Mouse (Mus musculus): ENCODE data around the gene Pex14. TPM values are rescaled to one million over a fixed set of nuclear protein-coding genes. Genes with fewer than 3 reads are reported as not detected.

Gene Pex14
- polyA plus RNA-seq, 1 experiment from 2014 or later: 46.1 TPM

DNA sequence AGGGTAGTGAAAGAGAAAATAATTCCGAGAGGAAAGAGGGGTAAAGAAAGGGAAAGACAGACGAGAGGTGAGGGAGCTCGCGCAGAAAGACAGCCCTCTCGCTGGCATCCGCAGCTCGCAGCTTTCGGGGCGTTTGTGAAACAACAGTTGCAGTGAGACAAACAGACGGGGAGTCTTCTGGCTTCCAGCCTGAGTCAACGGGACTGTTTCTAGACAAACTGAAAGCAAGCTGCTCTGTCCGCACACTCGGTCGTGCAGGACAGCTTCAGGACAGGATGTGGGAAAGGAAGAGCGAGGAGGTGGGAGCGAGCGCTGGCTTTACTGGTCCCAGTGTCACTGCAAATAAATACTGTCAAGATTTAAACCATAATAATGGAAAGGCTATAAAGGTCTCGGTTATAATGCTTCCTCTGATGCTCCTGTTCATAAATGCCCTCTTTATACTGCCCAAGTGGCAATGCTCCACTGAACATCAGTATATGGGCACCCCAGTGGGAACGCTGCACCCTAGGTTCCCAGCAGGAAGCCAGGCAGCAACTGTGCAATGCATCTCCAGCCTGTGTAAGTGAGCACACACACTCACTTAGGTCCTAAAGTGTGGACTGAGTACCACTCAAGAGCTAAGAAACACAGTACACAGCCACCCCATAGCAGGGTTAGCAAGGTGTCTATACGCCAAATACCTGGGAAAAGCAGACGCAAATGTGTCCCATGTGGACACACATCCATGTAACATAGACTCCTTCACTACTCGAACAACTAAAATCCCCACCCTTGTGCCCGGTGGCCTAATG lies 35.4 kb downstream of the Pex14 start:
- Histone ChIP-seq H3K27ac (no peak overlapping the region), H3K4me3 (no peak overlapping the region), H3K9ac (no peak overlapping the region), H3K36me3 (ENCODE audit: poor library complexity, severe bottlenecking) (peaks cover 3% of the 10 kb centered on the region; the same call in 1 of the 2 replicates), H3K4me2 (no peak overlapping the region), H3K9me3 (replicated peaks) (no peaks in the 10 kb centered on the region), H3K4me1 (peaks cover 51% of the 10 kb centered on the region), H3K27me3 (peaks cover 5% of the 10 kb centered on the region)
- WGBS: 86% methylated on average over 23 of the region's 23 CpGs
- ATAC-seq: no peak

DNA sequence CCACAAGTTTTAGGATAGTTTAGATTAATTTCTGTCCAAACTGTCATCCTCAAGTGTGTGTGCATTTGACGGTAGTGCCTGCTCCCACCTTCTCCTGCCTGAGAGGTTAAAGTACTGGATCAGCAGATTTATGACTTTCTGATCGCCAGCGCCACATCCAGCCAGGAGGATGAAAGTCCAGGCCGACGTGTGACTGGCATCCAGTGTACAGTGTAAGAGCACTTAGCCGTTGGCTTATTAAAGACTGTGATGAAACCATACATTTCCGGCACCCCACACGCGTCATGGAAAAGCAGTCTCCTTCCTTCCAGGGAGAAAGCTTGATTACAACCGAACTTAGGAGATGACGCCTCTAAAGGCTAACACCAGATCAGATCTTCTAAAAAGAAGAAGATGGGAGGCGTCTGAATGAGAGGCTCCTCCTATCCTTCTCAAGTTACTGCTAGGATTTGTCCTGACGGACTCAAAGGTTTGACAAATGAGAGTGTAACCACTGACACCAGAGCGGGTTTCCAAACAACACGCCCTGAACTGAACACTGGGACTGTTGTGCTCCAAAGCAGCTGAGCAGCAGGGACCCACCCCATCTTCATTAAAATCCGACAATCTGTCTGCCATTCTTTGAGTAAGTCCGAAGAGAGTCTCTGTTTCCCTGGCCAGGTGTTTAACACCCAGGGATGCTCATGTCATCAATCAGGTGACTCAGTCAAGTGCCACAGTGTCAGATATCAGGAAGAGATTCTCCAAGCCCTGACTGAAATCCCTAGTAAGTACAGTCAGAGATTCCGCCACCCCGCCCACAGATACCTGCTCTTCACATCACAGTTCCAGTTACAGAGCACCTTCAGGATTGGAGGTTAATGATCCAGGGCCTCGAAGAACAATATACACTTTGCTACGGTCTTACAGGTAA lies 37.0 kb downstream of the Pex14 start:
- Histone ChIP-seq H3K9me3 (replicated peaks) (no peaks in the 10 kb centered on the region), H3K36me3 (ENCODE audit: poor library complexity, severe bottlenecking) (peaks cover under 1% of the 10 kb centered on the region; the same call in 1 of the 2 replicates), H3K27ac (no peak overlapping the region), H3K4me2 (no peak overlapping the region), H3K27me3 (peaks cover 5% of the 10 kb centered on the region), H3K4me1 (peaks cover 64% of the 10 kb centered on the region), H3K4me3 (no peak overlapping the region), H3K9ac (no peak overlapping the region)
- WGBS: 64% methylated on average over 21 of the region's 21 CpGs
- no peak for ATAC-seq

DNA sequence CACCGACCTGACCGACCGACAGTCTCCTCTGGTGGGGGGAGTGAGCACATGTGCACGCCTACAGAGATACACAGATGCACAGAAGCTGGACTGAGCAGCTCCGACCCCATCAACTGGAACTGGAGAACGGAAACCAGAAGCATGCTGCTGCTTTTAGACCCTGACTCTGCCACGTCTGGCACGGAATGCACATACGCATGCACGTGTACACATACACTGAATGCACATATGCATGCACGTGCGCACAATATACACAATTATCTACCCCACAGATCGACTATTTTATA lies 38.3 kb downstream of the Pex14 start:
- peaks cover 5% of the 10 kb centered on the region for H3K27me3 ChIP-seq

DNA sequence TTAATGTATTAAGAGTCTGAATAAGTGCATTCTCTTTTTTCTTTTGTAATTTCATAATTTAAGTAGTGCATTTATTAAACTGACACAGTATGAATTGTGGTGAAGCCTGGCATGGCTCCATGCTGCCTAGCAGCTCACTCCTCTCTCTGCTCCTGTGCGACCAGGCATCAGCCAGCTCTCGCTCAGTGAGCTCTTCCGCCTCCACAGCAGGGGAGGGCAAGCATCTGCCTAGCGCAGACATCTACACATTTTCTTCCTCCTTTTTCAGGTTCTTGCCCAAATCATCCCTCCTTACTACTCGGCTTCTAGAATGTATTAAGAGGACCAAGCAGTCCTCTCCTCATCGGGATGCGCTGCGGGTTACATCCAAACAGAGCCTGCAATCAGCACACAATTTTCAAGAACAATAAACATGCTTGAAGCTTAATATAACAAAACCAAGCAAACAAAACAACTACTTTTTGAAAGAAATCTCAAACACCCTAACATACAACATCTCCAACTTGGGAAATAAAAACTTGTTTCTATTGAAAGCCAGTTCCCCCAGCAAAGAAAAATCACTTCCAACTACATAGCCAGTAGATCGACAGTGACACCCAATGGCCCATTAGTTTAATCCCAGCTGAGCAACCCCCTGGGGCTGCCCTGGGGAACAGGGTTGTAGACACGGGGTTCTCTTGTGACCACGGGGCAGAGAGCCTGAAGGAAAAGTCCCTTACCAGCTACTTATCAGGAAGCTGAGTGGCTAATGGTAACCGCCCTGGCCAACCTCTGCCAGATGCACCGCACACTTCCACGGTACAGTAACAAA lies 38.9 kb downstream of the Pex14 start:
- H3K9me3 ChIP-seq (replicated peaks): no peaks in the 10 kb centered on the region
- no peak overlapping the region for H3K4me3 ChIP-seq
- H3K4me1 ChIP-seq: peaks cover 64% of the 10 kb centered on the region
- ATAC-seq: no peak
- H3K4me2 ChIP-seq: no peak overlapping the region
- H3K9ac ChIP-seq: no peak overlapping the region
- no peak overlapping the region for H3K27ac ChIP-seq
- 39% methylated on average over 14 of the region's 14 CpGs for WGBS
- H3K36me3 ChIP-seq (ENCODE audit: poor library complexity, severe bottlenecking): no peaks in the 10 kb centered on the region
- H3K27me3 ChIP-seq: peaks cover 5% of the 10 kb centered on the region

More for the DNA sequence above, 38.3 kb downstream of the Pex14 start:
- H3K36me3 ChIP-seq (ENCODE audit: poor library complexity, severe bottlenecking): no peaks in the 10 kb centered on the region
- H3K27ac ChIP-seq: no peak overlapping the region
- H3K4me3 ChIP-seq: no peak overlapping the region
- H3K4me2 ChIP-seq: no peak overlapping the region
- 74% methylated on average over 13 of the region's 13 CpGs for WGBS
- H3K9ac ChIP-seq: no peak overlapping the region
- no peaks in the 10 kb centered on the region for H3K9me3 ChIP-seq (replicated peaks)
- peaks cover 66% of the 10 kb centered on the region for H3K4me1 ChIP-seq
- no peak for ATAC-seq

DNA sequence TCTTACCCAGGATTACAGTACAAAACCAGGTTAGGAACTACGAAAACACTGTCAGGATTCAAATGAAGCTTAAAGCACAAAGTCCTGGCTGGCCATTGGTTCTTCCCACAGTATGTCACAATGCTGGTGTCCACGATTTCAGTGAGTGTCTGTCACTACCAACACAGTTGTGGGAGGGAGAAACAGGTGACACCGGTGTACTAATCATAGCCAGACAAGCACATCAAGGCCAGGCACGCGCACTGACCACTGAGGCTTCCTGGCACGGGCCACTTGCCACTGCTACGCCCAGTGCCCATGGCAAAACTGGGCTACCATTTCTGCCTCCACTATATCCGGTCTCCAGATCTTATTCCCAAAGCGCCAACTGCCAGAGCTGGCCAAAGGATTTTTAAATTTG lies 40.0 kb downstream of the Pex14 start:
- Histone ChIP-seq H3K27ac (no peak overlapping the region), H3K36me3 (ENCODE audit: poor library complexity, severe bottlenecking) (no peaks in the 10 kb centered on the region), H3K4me1 (peaks cover 58% of the 10 kb centered on the region), H3K9me3 (replicated peaks) (no peaks in the 10 kb centered on the region), H3K4me2 (no peak overlapping the region), H3K9ac (no peak overlapping the region), H3K4me3 (no peak overlapping the region), H3K27me3 (peaks cover 5% of the 10 kb centered on the region)
- no peak for ATAC-seq
- 94% methylated on average over 9 of the region's 9 CpGs for WGBS

DNA sequence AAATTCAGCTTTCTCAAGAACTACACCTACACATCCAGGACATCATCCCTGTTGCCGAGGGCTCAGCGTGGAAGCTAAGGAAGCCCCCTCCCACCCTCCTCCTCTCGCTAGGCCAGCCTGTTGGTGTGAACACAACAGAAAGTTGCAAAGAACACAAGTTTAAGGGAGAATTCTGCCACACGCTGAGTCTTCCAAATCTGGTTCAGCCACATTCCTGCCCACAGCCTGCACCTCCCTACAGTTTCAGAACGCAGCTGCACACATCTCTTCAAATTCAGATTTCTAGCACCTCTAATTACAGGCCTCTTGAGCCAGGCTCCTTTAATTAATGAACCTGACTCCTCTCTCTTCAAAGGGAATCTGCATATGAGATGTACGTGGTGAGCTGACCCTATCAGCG lies 41.4 kb downstream of the Pex14 start:
- Histone ChIP-seq H3K36me3 (ENCODE audit: poor library complexity, severe bottlenecking) (no peaks in the 10 kb centered on the region), H3K4me2 (no peak overlapping the region), H3K27ac (no peak overlapping the region), H3K9me3 (replicated peaks) (no peaks in the 10 kb centered on the region), H3K4me1 (peaks cover 58% of the 10 kb centered on the region), H3K9ac (peak overlapping the region; percentile 10; the same call in 1 of the 2 replicates), H3K4me3 (no peak overlapping the region), H3K27me3 (peaks cover 3% of the 10 kb centered on the region)
- no peak for ATAC-seq
- 24% methylated on average over 7 of the region's 7 CpGs for WGBS

DNA sequence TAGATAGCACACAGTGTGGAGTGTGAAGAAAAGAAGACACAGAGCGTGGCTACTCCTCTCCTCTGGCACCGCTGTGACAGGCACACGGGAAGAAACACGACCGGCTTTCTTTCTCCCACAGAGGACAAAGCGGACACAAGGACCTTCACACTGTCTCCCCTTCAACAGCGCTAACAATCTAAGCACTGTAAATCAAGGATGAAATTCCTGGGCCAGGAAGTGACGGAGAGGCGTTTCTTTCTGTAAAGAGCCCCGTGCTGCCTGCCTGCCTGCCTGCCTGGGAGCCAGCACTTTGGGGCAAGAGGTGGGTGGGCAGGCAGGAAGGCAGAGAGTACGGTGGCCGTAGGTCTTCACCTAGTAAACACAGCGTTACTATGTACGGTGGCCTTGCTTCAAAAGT lies 42.2 kb downstream of the Pex14 start:
- 46% methylated on average over 14 of the region's 14 CpGs for WGBS
- H3K27me3 ChIP-seq: no peaks in the 10 kb centered on the region; the same call in 1 of the 2 replicates
- no peak overlapping the region for H3K9ac ChIP-seq
- no peak overlapping the region for H3K4me3 ChIP-seq
- H3K4me1 ChIP-seq: peaks cover 52% of the 10 kb centered on the region
- no peak for ATAC-seq
- no peaks in the 10 kb centered on the region for H3K36me3 ChIP-seq (ENCODE audit: poor library complexity, severe bottlenecking)
- H3K9me3 ChIP-seq (replicated peaks): no peaks in the 10 kb centered on the region
- no peak overlapping the region for H3K27ac ChIP-seq
- no peak overlapping the region for H3K4me2 ChIP-seq

DNA sequence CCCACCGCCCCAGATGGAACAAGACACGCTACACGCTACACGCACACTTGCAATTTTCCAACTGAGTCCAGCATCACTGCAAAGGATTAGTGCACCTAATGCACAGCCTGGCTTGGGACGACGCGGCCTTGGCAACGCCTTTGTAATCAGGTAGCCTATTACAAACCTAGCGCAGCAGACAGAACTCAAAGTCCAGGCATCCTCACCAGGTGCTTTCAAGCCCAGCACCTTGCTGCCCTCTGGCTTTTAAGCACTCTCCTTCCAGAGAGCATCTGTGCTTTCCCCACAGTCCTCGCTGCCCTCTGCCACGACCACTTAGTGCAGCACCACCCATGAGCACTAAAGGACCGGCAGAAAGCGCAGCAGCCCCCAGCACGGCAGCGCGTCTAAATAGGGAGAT lies 42.7 kb downstream of the Pex14 start:
- Histone ChIP-seq H3K27ac (no peak overlapping the region), H3K4me3 (no peak overlapping the region), H3K4me1 (peaks cover 47% of the 10 kb centered on the region), H3K9me3 (replicated peaks) (no peaks in the 10 kb centered on the region), H3K4me2 (no peak overlapping the region), H3K36me3 (ENCODE audit: poor library complexity, severe bottlenecking) (no peaks in the 10 kb centered on the region), H3K9ac (no peak overlapping the region), H3K27me3 (no peaks in the 10 kb centered on the region; the same call in 1 of the 2 replicates)
- ATAC-seq: no peak
- 71% methylated on average over 16 of the region's 16 CpGs for WGBS

DNA sequence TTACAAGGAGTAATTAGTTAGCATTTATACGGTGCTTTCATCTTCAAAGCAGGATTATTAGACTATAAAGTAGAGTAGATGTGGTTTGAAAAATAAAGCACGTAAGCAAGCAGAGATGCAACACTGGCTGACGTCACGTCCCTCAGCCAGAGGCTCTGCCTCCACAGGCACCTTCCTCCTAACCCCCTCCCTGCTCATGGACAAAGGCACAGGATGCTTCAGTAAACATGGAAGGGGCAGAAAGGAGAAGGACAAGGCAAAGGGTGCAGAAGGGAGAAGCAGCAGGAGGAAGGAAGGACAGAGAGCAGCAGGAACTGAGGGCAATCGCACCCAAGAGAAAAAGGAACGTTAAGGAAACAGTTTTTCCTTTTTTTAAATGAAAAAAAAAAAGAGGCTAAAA lies 43.8 kb downstream of the Pex14 start:
- no peak overlapping the region for H3K27ac ChIP-seq
- H3K9me3 ChIP-seq (replicated peaks): no peaks in the 10 kb centered on the region
- 53% methylated on average over 6 of the region's 6 CpGs for WGBS
- no peaks in the 10 kb centered on the region for H3K36me3 ChIP-seq (ENCODE audit: poor library complexity, severe bottlenecking)
- H3K9ac ChIP-seq: no peak overlapping the region
- H3K4me2 ChIP-seq: no peak overlapping the region
- ATAC-seq: no peak
- H3K4me3 ChIP-seq: no peak overlapping the region
- H3K4me1 ChIP-seq: peaks cover 37% of the 10 kb centered on the region
- H3K27me3 ChIP-seq: peaks cover 2% of the 10 kb centered on the region; the same call in 1 of the 2 replicates

DNA sequence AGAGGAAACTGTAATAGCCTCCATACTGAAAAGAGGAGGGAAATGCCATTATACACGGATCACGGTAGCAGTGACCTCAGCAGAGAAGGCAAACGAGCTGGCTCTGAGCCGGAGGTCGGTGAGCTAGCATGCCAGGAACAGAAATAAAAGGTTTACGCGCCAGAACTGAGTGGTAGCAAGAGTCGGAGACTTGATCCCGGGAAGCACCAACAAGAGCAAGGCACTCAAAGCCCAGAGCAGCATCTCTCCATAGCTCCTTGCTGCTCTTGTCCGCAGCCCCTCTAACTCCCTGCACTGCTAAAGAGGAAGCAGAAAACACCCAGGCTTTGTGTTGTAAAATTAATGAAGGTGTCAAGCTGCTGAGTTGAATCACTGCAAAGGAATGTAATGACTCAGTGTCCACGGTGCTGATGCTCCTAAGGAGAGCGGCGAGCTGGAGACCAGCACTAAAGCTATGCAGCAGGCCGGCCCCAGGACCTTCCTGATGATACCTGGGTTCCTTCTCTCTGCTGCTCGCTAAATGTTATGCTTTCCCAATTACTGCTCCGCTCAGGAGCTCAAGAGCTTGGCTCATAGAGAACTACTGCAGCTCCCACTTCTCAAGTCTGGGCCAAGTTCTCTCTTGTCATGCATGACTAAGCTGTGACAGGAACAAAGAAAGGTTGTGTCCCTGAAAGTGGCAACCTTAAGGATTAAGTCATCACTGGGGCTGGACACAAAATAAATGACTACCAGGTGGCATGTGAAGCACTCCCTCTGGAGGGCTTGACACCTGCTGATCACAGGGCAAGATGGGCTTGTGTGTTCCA lies 50.1 kb downstream of the Pex14 start:
- peaks cover 29% of the 10 kb centered on the region for H3K27me3 ChIP-seq
- peak; percentile 50; the same call in 1 of the 2 replicates for ATAC-seq
- H3K4me3 ChIP-seq: no peak overlapping the region
- H3K4me2 ChIP-seq: peak overlapping the region; percentile 34
- H3K9ac ChIP-seq: no peak overlapping the region; the same call in 1 of the 2 replicates
- WGBS: 2% methylated on average over 16 of the region's 16 CpGs
- no peaks in the 10 kb centered on the region for H3K9me3 ChIP-seq (replicated peaks)
- no peaks in the 10 kb centered on the region for H3K36me3 ChIP-seq (ENCODE audit: poor library complexity, severe bottlenecking)
- peak overlapping the region; percentile 31; the same call in 1 of the 2 replicates for H3K27ac ChIP-seq
- H3K4me1 ChIP-seq: peaks cover 33% of the 10 kb centered on the region

DNA sequence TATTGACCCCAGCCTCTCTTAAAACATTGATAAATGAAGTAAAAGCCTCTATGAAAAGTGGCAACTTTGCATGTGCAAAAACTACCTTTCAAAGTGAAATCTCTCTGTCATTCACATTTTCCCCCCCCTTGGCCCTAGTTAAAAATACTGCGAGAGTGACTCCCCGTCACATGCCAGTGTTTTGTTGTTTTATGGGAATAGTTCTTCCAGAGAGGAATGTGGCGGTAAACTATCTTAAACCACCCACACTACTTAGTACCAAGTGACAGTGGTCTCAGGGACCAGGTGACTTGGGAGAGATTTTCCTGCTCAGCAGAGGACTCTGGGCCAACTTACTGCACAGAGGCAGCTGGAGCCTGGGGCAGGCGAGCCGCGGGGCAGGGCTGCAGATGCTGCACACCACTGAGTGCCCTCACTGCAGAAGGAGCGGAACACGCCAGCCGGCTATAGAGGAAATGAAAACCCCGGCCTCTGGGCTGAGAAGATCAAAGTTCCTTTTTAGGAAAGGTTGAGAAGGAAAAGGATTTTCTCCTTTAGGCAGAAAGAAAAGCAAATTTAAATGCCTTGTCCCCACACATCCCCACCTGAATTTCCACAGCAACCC lies 50.9 kb downstream of the Pex14 start:
- Histone ChIP-seq H3K36me3 (ENCODE audit: poor library complexity, severe bottlenecking) (no peaks in the 10 kb centered on the region), H3K4me1 (peaks cover 33% of the 10 kb centered on the region), H3K27ac (no peak overlapping the region), H3K4me3 (no peak overlapping the region), H3K9me3 (replicated peaks) (no peaks in the 10 kb centered on the region), H3K9ac (no peak overlapping the region), H3K4me2 (peak overlapping the region; percentile 34), H3K27me3 (peaks cover 29% of the 10 kb centered on the region)
- 23% methylated on average over 10 of the region's 10 CpGs for WGBS
- ATAC-seq: no peak
